Mouse (Mus musculus) hindbrain, embryonic 16.5 days (tissue): Measurements from ENCODE around the gene Arl16. TPM values are rescaled to one million over a fixed set of nuclear protein-coding genes. Genes with fewer than 3 reads are reported as not detected.

ENCODE experiments used
- ATAC-seq: fragments of 200-750 bp; cut with Nextera tagmentation; 2 replicates; pipeline ENCODE4 v1.8.0; 2017; ENCODE audit warnings: moderate TSS enrichment, moderate library complexity
- H3K27ac ChIP-seq: fragments of 300-500 bp; sonication (generic); 2 replicates; pipeline ENCODE4 v1.5.1; 2014; ENCODE audit warnings: low read depth, mild to moderate bottlenecking, control low read depth, low read length, moderate library complexity
- H3K27me3 ChIP-seq: fragments of 300-500 bp; sonication (generic); replicated peaks from 2 replicates; pipeline ENCODE4 v1.6.1; 2014; ENCODE audit warnings: low read length; ENCODE audit not compliant: control insufficient read depth, insufficient read depth
- H3K36me3 ChIP-seq: fragments of 300-500 bp; sonication (generic); 2 replicates; pipeline ENCODE4 v1.6.1; 2014; ENCODE audit warnings: mild to moderate bottlenecking, low read length, moderate library complexity, mixed read lengths; ENCODE audit not compliant: control insufficient read depth, insufficient read depth
- H3K4me1 ChIP-seq: fragments of 300-500 bp; sonication (generic); 2 replicates; pipeline ENCODE4 v1.6.1; 2014; ENCODE audit warnings: low read depth, low read length; ENCODE audit not compliant: control insufficient read depth, insufficient read depth
- H3K4me2 ChIP-seq: fragments of 300-500 bp; sonication (generic); 2 replicates; pipeline ENCODE4 v1.6.1; 2014; ENCODE audit warnings: mild to moderate bottlenecking, low read length, control low read depth, moderate library complexity
- H3K4me3 ChIP-seq: fragments of 300-500 bp; sonication (generic); 2 replicates; pipeline ENCODE4 v1.5.1; 2014; ENCODE audit warnings: mild to moderate bottlenecking, low read length, control low read depth, moderate library complexity
- H3K9ac ChIP-seq: fragments of 300-500 bp; sonication (generic); 2 replicates; pipeline ENCODE4 v1.6.1; 2014; ENCODE audit warnings: low read depth, mild to moderate bottlenecking, control low read depth, low read length, moderate library complexity
- H3K9me3 ChIP-seq: fragments of 300-500 bp; sonication (generic); 2 replicates; pipeline ENCODE4 v1.6.1; 2014; ENCODE audit warnings: mild to moderate bottlenecking, low read length, moderate library complexity; ENCODE audit not compliant: control insufficient read depth
- WGBS: fragments of 180-500 bp; shearing (Covaris S2); extraction: QIAGEN DNeasy Blood & Tissue Kit; methylation state at CpG from one replicate; pipeline ENCODE4 v1.1.7; 2014; 5-methylcytosine and 5-hydroxymethylcytosine counted together
- polyA plus RNA-seq: library from polyadenylated mRNA; unstranded; fragments of >200 nt; fragmentation: Nextera tagmentation; extraction: Ambion mirVana; gene quantifications from 2 replicates; pipeline ENCODE4 v1.2.1, GENCODE M21; 2015

Arl16 gene
- polyA plus RNA-seq, 1 experiment from 2014 or later, result 68.1 TPM

- Histone ChIP-seq H3K27me3 (no peaks in the 10 kb centered on the region), H3K4me2 (no peak overlapping the region), H3K9me3 (no peaks in the 10 kb centered on the region), H3K4me1 (no peaks in the 10 kb centered on the region), H3K4me3 (no peak overlapping the region), H3K27ac (no peak overlapping the region), H3K36me3 (peaks cover 24% of the 10 kb centered on the region), H3K9ac (no peak overlapping the region)
- ATAC-seq, result no peak
- WGBS, result 87% methylated on average over 13 of the region's 13 CpGs
Measured at GRCm38 (mm10) chr11:120422651-120423568, 44.5 kb downstream of the Arl16 start.

- Histone ChIP-seq H3K9ac (no peak overlapping the region), H3K36me3 (peaks cover 33% of the 10 kb centered on the region), H3K4me2 (no peak overlapping the region), H3K27ac (no peak overlapping the region), H3K9me3 (no peaks in the 10 kb centered on the region), H3K27me3 (no peaks in the 10 kb centered on the region), H3K4me3 (no peak overlapping the region), H3K4me1 (no peaks in the 10 kb centered on the region)
- 88% methylated on average over 1 of the region's 1 CpGs for WGBS
- ATAC-seq, result no peak
Measured at GRCm38 (mm10) chr11:120418592-120418991, 48.8 kb downstream of the Arl16 start.

GRCm38 (mm10) chr11:120417852-120418251, 49.6 kb downstream of the Arl16 start:
- Histone ChIP-seq H3K4me3 (no peak overlapping the region), H3K9ac (no peak overlapping the region), H3K27me3 (no peaks in the 10 kb centered on the region), H3K4me1 (no peaks in the 10 kb centered on the region), H3K9me3 (no peaks in the 10 kb centered on the region), H3K27ac (no peak overlapping the region), H3K36me3 (peaks cover 38% of the 10 kb centered on the region), H3K4me2 (no peak overlapping the region)
- WGBS, result 89% methylated on average over 7 of the region's 7 CpGs
- no peak for ATAC-seq

Other genes starting within 250 kb of the Arl16 start
- gene Bahcc1, start 234.7 kb downstream of the Arl16 start, polyA plus RNA-seq, result 7.8 and 9.7 TPM in 2 replicates
- 4,199 and 4,222 TPM in 2 replicates for gene Actg1, start 119.1 kb downstream of the Arl16 start, polyA plus RNA-seq
- gene Fscn2, start 106.1 kb downstream of the Arl16 start, polyA plus RNA-seq, result 0.66 and 1.6 TPM in 2 replicates
- gene Faap100, start 88.8 kb downstream of the Arl16 start, polyA plus RNA-seq, result 103 and 109 TPM in 2 replicates
- 28.7 and 33.2 TPM in 2 replicates for gene Nploc4, start 29.9 kb downstream of the Arl16 start, polyA plus RNA-seq
- gene Tspan10, start 25.0 kb downstream of the Arl16 start, polyA plus RNA-seq, result not detected in 2 replicates
- 0.30 TPM in 1 of 2 replicates, not detected in the other for gene Pde6g, start 14.1 kb downstream of the Arl16 start, polyA plus RNA-seq
- 10.8 and 15.8 TPM in 2 replicates for gene Oxld1, start 9.5 kb downstream of the Arl16 start, polyA plus RNA-seq
- 23.5 and 25.9 TPM in 2 replicates for gene Ccdc137, start 9.5 kb downstream of the Arl16 start, polyA plus RNA-seq
- gene Mrpl12, start 17.0 kb upstream of the Arl16 start, polyA plus RNA-seq, result 135 and 137 TPM in 2 replicates
- 31.2 and 31.5 TPM in 2 replicates for gene Slc25a10, start 24.2 kb upstream of the Arl16 start, polyA plus RNA-seq
- gene Gcgr, start 63.1 kb upstream of the Arl16 start, polyA plus RNA-seq, result 0.92 and 1.0 TPM in 2 replicates
- gene Mcrip1, start 82.1 kb upstream of the Arl16 start, polyA plus RNA-seq, result 243 and 245 TPM in 2 replicates
- gene Ppp1r27, start 83.5 kb upstream of the Arl16 start, polyA plus RNA-seq, result 0.64 TPM in 1 of 2 replicates, not detected in the other
- gene P4hb, start 105.6 kb upstream of the Arl16 start, polyA plus RNA-seq, result 252 and 298 TPM in 2 replicates
- 501 and 544 TPM in 2 replicates for gene Arhgdia, start 114.0 kb upstream of the Arl16 start, polyA plus RNA-seq
- gene Alyref, start 130.8 kb upstream of the Arl16 start, polyA plus RNA-seq, result 55.8 and 202 TPM in 2 replicates
- gene Anapc11, start 130.8 kb upstream of the Arl16 start, polyA plus RNA-seq, result 194 and 203 TPM in 2 replicates
- gene Npb, start 140.9 kb upstream of the Arl16 start, polyA plus RNA-seq, result 0.99 and 1.00 TPM in 2 replicates
- gene Pcyt2, start 150.3 kb upstream of the Arl16 start, polyA plus RNA-seq, result 236 and 242 TPM in 2 replicates
- gene Sirt7, start 157.6 kb upstream of the Arl16 start, polyA plus RNA-seq, result 39.4 and 41.3 TPM in 2 replicates
- 25.4 and 34.6 TPM in 2 replicates for gene Mafg, start 166.0 kb upstream of the Arl16 start, polyA plus RNA-seq
- 18.0 and 20.0 TPM in 2 replicates for gene Pycr1, start 176.2 kb upstream of the Arl16 start, polyA plus RNA-seq
- gene Myadml2, start 180.6 kb upstream of the Arl16 start, polyA plus RNA-seq, result 1.1 and 2.4 TPM in 2 replicates
- 3.1 and 3.8 TPM in 2 replicates for gene Notum, start 193.6 kb upstream of the Arl16 start, polyA plus RNA-seq
- gene Aspscr1, start 205.4 kb upstream of the Arl16 start, polyA plus RNA-seq, result 146 and 151 TPM in 2 replicates
- gene Cenpx, start 246.1 kb upstream of the Arl16 start, polyA plus RNA-seq, result 106 and 107 TPM in 2 replicates
- gene Lrrc45, start 246.3 kb upstream of the Arl16 start, polyA plus RNA-seq, result 73.4 and 77.8 TPM in 2 replicates